Mouse (Mus musculus) spleen, adult 10 weeks (tissue): Measurements from ENCODE around the gene Nat8f1. TPM values are rescaled to one million over a fixed set of nuclear protein-coding genes. Genes with fewer than 3 reads are reported as not detected.

ENCODE experiments used
- polyA plus RNA-seq: library from polyadenylated mRNA; stranded (reverse); fragments of 350-450 nt; fragmentation: Illumina TruSeq; extraction: RNeasy Lipid Tissue Mini Kit (QIAGEN cat#74804); gene quantifications from one replicate; pipeline ENCODE4 v1.2.3, GENCODE M21; 2015; ENCODE audit warnings: low replicate concordance; ENCODE audit not compliant: insufficient read depth

Nat8f1 gene
- polyA plus RNA-seq: 5.9 TPM

GRCm38 (mm10) chr6:85915539-85916513 lies at the start of gene Nat8f1:
Gene Nat8f1 (minus strand): TSS chr6:85915687.

GRCm38 (mm10) chr6:85961101-85962091 lies 45.9 kb upstream of the Nat8f1 start, which contains the start of gene Dusp11:
Gene Dusp11 (minus strand): TSS chr6:85961667.

GRCm38 (mm10) chr6:85911587-85911986 lies 3.9 kb downstream of the Nat8f1 start, which contains the start of gene Tprkb:
Gene Tprkb (plus strand): TSS chr6:85911865.

GRCm38 (mm10) chr6:85904642-85905061 lies 10.8 kb downstream of the Nat8f1 start, which contains the start of gene Nat8f4:
Gene Nat8f4 (minus strand): TSS chr6:85904884.

GRCm38 (mm10) chr6:85869006-85869405 lies 46.5 kb downstream of the Nat8f1 start, which contains the start of gene Nat8f2:
Gene Nat8f2 (minus strand): TSS chr6:85869158.

Other genes starting within 250 kb of the Nat8f1 start
- not detected for gene Nat8f7, start 202.5 kb downstream of the Nat8f1 start, polyA plus RNA-seq
- 3.3 TPM for gene Nat8f3, start 149.9 kb downstream of the Nat8f1 start, polyA plus RNA-seq
- gene Nat8f6, start 94.7 kb downstream of the Nat8f1 start, polyA plus RNA-seq: not detected
- 0.26 TPM for gene Nat8f5, start 94.7 kb downstream of the Nat8f1 start, polyA plus RNA-seq
- 0.22 TPM for gene Nat8, start 83.6 kb downstream of the Nat8f1 start, polyA plus RNA-seq
- not detected for gene Nat8f2, start 46.5 kb downstream of the Nat8f1 start, polyA plus RNA-seq
- 7.3 TPM for gene Nat8f4, start 10.8 kb downstream of the Nat8f1 start, polyA plus RNA-seq
- 43.4 TPM for gene Tprkb, start 3.8 kb downstream of the Nat8f1 start, polyA plus RNA-seq
- 239 TPM for gene Dusp11, start 46.0 kb upstream of the Nat8f1 start, polyA plus RNA-seq
- gene Figla, start 100.5 kb upstream of the Nat8f1 start, polyA plus RNA-seq: not detected
- 3.9 TPM for gene Add2, start 113.0 kb upstream of the Nat8f1 start, polyA plus RNA-seq